Mouse (Mus musculus): Measurements from ENCODE around the gene Ntn5. TPM values are rescaled to one million over a fixed set of nuclear protein-coding genes. Genes with fewer than 3 reads are reported as not detected.

Gene Ntn5
- polyA plus RNA-seq, 1 experiment from 2014 or later = 3.4 TPM

GRCm38 (mm10) chr7:45689099-45689498, 5.3 kb downstream of the Ntn5 start:
- Histone ChIP-seq H3K4me3 (ENCODE audit: low read depth, low read length) (no peak overlapping the region), H3K9me3 (ENCODE audit: control insufficient read depth, low read length) (no peaks in the 10 kb centered on the region), H3K4me2 (ENCODE audit: low read depth, low read length) (no peak overlapping the region), H3K27me3 (replicated peaks; ENCODE audit: control insufficient read depth, insufficient read depth, low read length) (no peaks in the 10 kb centered on the region), H3K9ac (ENCODE audit: low read depth, low read length) (peak overlapping the region; percentile 15; the same call in 1 of the 2 replicates), H3K27ac (replicated peaks; ENCODE audit: low read depth, low read length) (no peak overlapping the region), H3K36me3 (ENCODE audit: control insufficient read depth, insufficient read depth, low read length) (no peaks in the 10 kb centered on the region), H3K4me1 (ENCODE audit: control insufficient read depth, insufficient read depth, low read length) (peaks cover 22% of the 10 kb centered on the region)
- DNase-seq (ENCODE audit: low spot score) = no peak
- 61% methylated on average over 6 of the region's 6 CpGs for WGBS
- ATAC-seq (ENCODE audit: low read depth) = no peak

DNA sequence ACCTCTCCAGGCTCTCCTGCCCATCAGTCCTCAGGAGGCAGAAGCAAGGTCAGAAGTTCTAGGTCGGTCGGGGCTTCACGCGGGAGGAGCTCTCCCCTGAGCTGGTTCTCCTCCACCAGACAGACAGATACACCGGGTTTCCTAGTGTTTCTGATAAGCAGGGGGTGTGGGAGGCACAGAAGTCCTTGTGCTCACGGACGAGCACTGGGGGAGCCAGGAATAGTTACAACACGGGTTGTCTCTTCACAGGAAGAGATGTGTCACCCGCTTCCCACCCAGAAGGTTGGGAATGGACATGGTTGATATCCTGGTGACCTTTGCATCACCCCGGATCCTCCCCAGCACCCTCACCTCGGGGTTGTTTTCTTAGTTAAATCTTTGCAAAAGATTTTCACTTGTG, 6.0 kb downstream of the Ntn5 start:
- H3K27ac ChIP-seq (replicated peaks; ENCODE audit: low read depth, low read length) = no peak overlapping the region
- no peak overlapping the region for H3K4me3 ChIP-seq (ENCODE audit: low read depth, low read length)
- H3K9me3 ChIP-seq (ENCODE audit: control insufficient read depth, low read length) = no peaks in the 10 kb centered on the region
- ATAC-seq (ENCODE audit: low read depth) (no peak), DNase-seq (ENCODE audit: low spot score) (no peak)
- WGBS = 65% methylated on average over 11 of the region's 11 CpGs
- H3K36me3 ChIP-seq (ENCODE audit: control insufficient read depth, insufficient read depth, low read length) = no peaks in the 10 kb centered on the region
- H3K9ac ChIP-seq (ENCODE audit: low read depth, low read length) = no peak overlapping the region
- peaks cover 28% of the 10 kb centered on the region for H3K4me1 ChIP-seq (ENCODE audit: control insufficient read depth, insufficient read depth, low read length)
- H3K27me3 ChIP-seq (replicated peaks; ENCODE audit: control insufficient read depth, insufficient read depth, low read length) = no peaks in the 10 kb centered on the region
- no peak overlapping the region for H3K4me2 ChIP-seq (ENCODE audit: low read depth, low read length)

GRCm38 (mm10) chr7:45692364-45692763, 8.5 kb downstream of the Ntn5 start:
- H3K4me2 ChIP-seq (ENCODE audit: low read depth, low read length) = no peak overlapping the region
- WGBS = 71% methylated on average over 2 of the region's 2 CpGs

GRCm38 (mm10) chr7:45693921-45694591, 10.2 kb downstream of the Ntn5 start, which contains the start of gene Sec1:
Gene Sec1, minus strand, starts transcription at chr7:45694402.
- no peaks in the 10 kb centered on the region for H3K36me3 ChIP-seq (ENCODE audit: control insufficient read depth, insufficient read depth, low read length)
- H3K4me1 ChIP-seq (ENCODE audit: control insufficient read depth, insufficient read depth, low read length) = 0 out of 2 replicates have a peak, but pooled peaks cover 7% of the 10 kb centered on the region
- ATAC-seq (ENCODE audit: low read depth) = no peak
- no peak for DNase-seq (ENCODE audit: low spot score)
- no peak within 1 kb of the TSS for H3K4me3 ChIP-seq (ENCODE audit: low read depth, low read length)
- no peaks in the 10 kb centered on the region for H3K9me3 ChIP-seq (ENCODE audit: control insufficient read depth, low read length)
- peaks cover 9% of the 10 kb centered on the region for H3K27me3 ChIP-seq (replicated peaks; ENCODE audit: control insufficient read depth, insufficient read depth, low read length)
- 91% methylated on average over 50 of the region's 50 CpGs for WGBS
- no peak within 1 kb of the TSS for H3K4me2 ChIP-seq (ENCODE audit: low read depth, low read length)
- no peak within 1 kb of the TSS for H3K9ac ChIP-seq (ENCODE audit: low read depth, low read length)
- H3K27ac ChIP-seq (replicated peaks; ENCODE audit: low read depth, low read length) = peak within 1 kb of the TSS; percentile 17; the same call in 1 of the 2 replicates

More at GRCm38 (mm10) chr7:45692364-45692763, 8.5 kb downstream of the Ntn5 start:
- ATAC-seq (ENCODE audit: low read depth) = no peak
- DNase-seq (ENCODE audit: low spot score) = no peak
- Histone ChIP-seq H3K27me3 (replicated peaks; ENCODE audit: control insufficient read depth, insufficient read depth, low read length) (no peaks in the 10 kb centered on the region), H3K9ac (ENCODE audit: low read depth, low read length) (no peak overlapping the region), H3K36me3 (ENCODE audit: control insufficient read depth, insufficient read depth, low read length) (no peaks in the 10 kb centered on the region), H3K9me3 (ENCODE audit: control insufficient read depth, low read length) (no peaks in the 10 kb centered on the region), H3K27ac (replicated peaks; ENCODE audit: low read depth, low read length) (no peak overlapping the region), H3K4me1 (ENCODE audit: control insufficient read depth, insufficient read depth, low read length) (0 out of 2 replicates have a peak, but pooled peaks cover 7% of the 10 kb centered on the region), H3K4me3 (ENCODE audit: low read depth, low read length) (no peak overlapping the region)

- Histone ChIP-seq H3K27me3 (replicated peaks; ENCODE audit: control insufficient read depth, insufficient read depth, low read length) (peaks cover 19% of the 10 kb centered on the region), H3K4me3 (ENCODE audit: low read depth, low read length) (no peak overlapping the region), H3K27ac (replicated peaks; ENCODE audit: low read depth, low read length) (peak overlapping the region; percentile 17; the same call in 1 of the 2 replicates), H3K36me3 (ENCODE audit: control insufficient read depth, insufficient read depth, low read length) (no peaks in the 10 kb centered on the region), H3K9ac (ENCODE audit: low read depth, low read length) (no peak overlapping the region), H3K9me3 (ENCODE audit: control insufficient read depth, low read length) (no peaks in the 10 kb centered on the region), H3K4me2 (ENCODE audit: low read depth, low read length) (no peak overlapping the region), H3K4me1 (ENCODE audit: control insufficient read depth, insufficient read depth, low read length) (0 out of 2 replicates have a peak, but pooled peaks cover 13% of the 10 kb centered on the region)
- 18% methylated on average over 6 of the region's 6 CpGs for WGBS
- ATAC-seq (ENCODE audit: low read depth) (peak; percentile 31), DNase-seq (ENCODE audit: low spot score) (peak; percentile 82)
Measured at GRCm38 (mm10) chr7:45695098-45695497, 11.3 kb downstream of the Ntn5 start.

GRCm38 (mm10) chr7:45697894-45698293, 14.1 kb downstream of the Ntn5 start:
- H3K36me3 ChIP-seq (ENCODE audit: control insufficient read depth, insufficient read depth, low read length) = no peaks in the 10 kb centered on the region
- no peak overlapping the region for H3K4me3 ChIP-seq (ENCODE audit: low read depth, low read length)
- ATAC-seq (ENCODE audit: low read depth) = no peak
- H3K27ac ChIP-seq (replicated peaks; ENCODE audit: low read depth, low read length) = no peak overlapping the region
- H3K9me3 ChIP-seq (ENCODE audit: control insufficient read depth, low read length) = no peaks in the 10 kb centered on the region
- 86% methylated on average over 6 of the region's 7 CpGs for WGBS
- H3K4me2 ChIP-seq (ENCODE audit: low read depth, low read length) = no peak overlapping the region
- DNase-seq (ENCODE audit: low spot score) = no peak
- H3K9ac ChIP-seq (ENCODE audit: low read depth, low read length) = no peak overlapping the region
- 0 out of 2 replicates have a peak, but pooled peaks cover 22% of the 10 kb centered on the region for H3K4me1 ChIP-seq (ENCODE audit: control insufficient read depth, insufficient read depth, low read length)
- H3K27me3 ChIP-seq (replicated peaks; ENCODE audit: control insufficient read depth, insufficient read depth, low read length) = peaks cover 24% of the 10 kb centered on the region

GRCm38 (mm10) chr7:45699523-45700141, 15.8 kb downstream of the Ntn5 start, which contains the start of gene Car11:
Gene Car11, plus strand, starts transcription at chr7:45699843.
- Histone ChIP-seq H3K9ac (ENCODE audit: low read depth, low read length) (peak within 1 kb of the TSS; percentile 63), H3K27me3 (replicated peaks; ENCODE audit: control insufficient read depth, insufficient read depth, low read length) (peaks cover 24% of the 10 kb centered on the region), H3K27ac (replicated peaks; ENCODE audit: low read depth, low read length) (no peak within 1 kb of the TSS), H3K4me1 (ENCODE audit: control insufficient read depth, insufficient read depth, low read length) (peaks cover 26% of the 10 kb centered on the region), H3K9me3 (ENCODE audit: control insufficient read depth, low read length) (no peaks in the 10 kb centered on the region), H3K36me3 (ENCODE audit: control insufficient read depth, insufficient read depth, low read length) (no peaks in the 10 kb centered on the region), H3K4me3 (ENCODE audit: low read depth, low read length) (peak within 1 kb of the TSS; percentile 46), H3K4me2 (ENCODE audit: low read depth, low read length) (peak within 1 kb of the TSS; percentile 87)
- DNase-seq (ENCODE audit: low spot score) (no peak), ATAC-seq (ENCODE audit: low read depth) (no peak)
- WGBS = 3% methylated on average over 32 of the region's 36 CpGs

GRCm38 (mm10) chr7:45700301-45701015, 16.6 kb downstream of the Ntn5 start:
- no peak overlapping the region for H3K27ac ChIP-seq (replicated peaks; ENCODE audit: low read depth, low read length)
- ATAC-seq (ENCODE audit: low read depth) (no peak), DNase-seq (ENCODE audit: low spot score) (peak; percentile 94)
- peak overlapping the region; percentile 63 for H3K9ac ChIP-seq (ENCODE audit: low read depth, low read length)
- peaks cover 24% of the 10 kb centered on the region for H3K27me3 ChIP-seq (replicated peaks; ENCODE audit: control insufficient read depth, insufficient read depth, low read length)
- peaks cover 24% of the 10 kb centered on the region for H3K4me1 ChIP-seq (ENCODE audit: control insufficient read depth, insufficient read depth, low read length)
- no peaks in the 10 kb centered on the region for H3K9me3 ChIP-seq (ENCODE audit: control insufficient read depth, low read length)
- no peaks in the 10 kb centered on the region for H3K36me3 ChIP-seq (ENCODE audit: control insufficient read depth, insufficient read depth, low read length)
- WGBS = under 1% methylated on average over 20 of the region's 20 CpGs
- peak overlapping the region; percentile 46 for H3K4me3 ChIP-seq (ENCODE audit: low read depth, low read length)
- H3K4me2 ChIP-seq (ENCODE audit: low read depth, low read length) = peak overlapping the region; percentile 87

All from embryonic facial prominence, embryonic 14.5 days (tissue).